In genomic region chr4:32210424-32211184, GRCm38 (mm10) we compare ENCODE assay signal across 24 mouse cellular contexts. TPM values are rescaled to one million over a fixed set of nuclear protein-coding genes. Genes with fewer than 3 reads are reported as not detected.
A peak's percentile ranks its signal among the peaks of the same experiment; 100 is the strongest.
DNase-seq lines count a peak whose midpoint lies in the region; ATAC-seq and TF ChIP-seq lines count a peak whose summit lies in the region.
"Had no signal": no experiment of that assay in that cellular context is flagged by ENCODE, and none has a peak within 500 bp of the region (broad histone marks: within the 10 kb centered on the region; RNA-seq: fewer than 3 reads in every experiment).

No protein-coding gene starts in this region.

- no peaks in the 10 kb centered on the region for H3K27me3 ChIP-seq in heart, embryonic 13.5 days (replicated peaks)
- no peaks in the 10 kb centered on the region for H3K27me3 ChIP-seq in midbrain, embryonic 15.5 days (replicated peaks)
- H3K27me3 ChIP-seq in midbrain, embryonic 16.5 days (ENCODE audit: control insufficient read depth, insufficient read depth, low read depth, low read length): no peaks in the 10 kb centered on the region
- no peaks in the 10 kb centered on the region for H3K27me3 ChIP-seq in forebrain, embryonic 14.5 days (replicated peaks; ENCODE audit: control insufficient read depth, insufficient read depth, low read length)
- H3K27me3 ChIP-seq in neural tube, embryonic 14.5 days (ENCODE audit: control insufficient read depth, insufficient read depth, low read length): no peaks in the 10 kb centered on the region
- H3K27me3 ChIP-seq: embryonic facial prominence, embryonic 12.5 days; kidney, embryonic 15.5 days; liver, embryonic 15.5 days; Patski; stomach, embryonic 15.5 days had no signal

- intact Hi-C loops in left cerebral cortex, adult 2 months (cut with DNase I): no loop called here

- no peaks in the 10 kb centered on the region for H3K36me3 ChIP-seq in heart, embryonic 13.5 days
- H3K36me3 ChIP-seq in midbrain, embryonic 15.5 days (replicated peaks): no peaks in the 10 kb centered on the region
- H3K36me3 ChIP-seq in midbrain, embryonic 16.5 days (ENCODE audit: control insufficient read depth, insufficient read depth, low read length): no peaks in the 10 kb centered on the region
- no peaks in the 10 kb centered on the region for H3K36me3 ChIP-seq in forebrain, embryonic 14.5 days (ENCODE audit: control insufficient read depth, insufficient read depth, low read length)
- no peaks in the 10 kb centered on the region for H3K36me3 ChIP-seq in neural tube, embryonic 14.5 days (ENCODE audit: control insufficient read depth, insufficient read depth, low read length)
- H3K36me3 ChIP-seq: embryonic facial prominence, embryonic 12.5 days; kidney, embryonic 15.5 days; limb, embryonic 10.5 days; liver, embryonic 15.5 days; stomach, embryonic 15.5 days had no signal

- H3K9me3 ChIP-seq in heart, embryonic 13.5 days: no peaks in the 10 kb centered on the region
- H3K9me3 ChIP-seq in midbrain, embryonic 15.5 days: no peaks in the 10 kb centered on the region
- no peaks in the 10 kb centered on the region for H3K9me3 ChIP-seq in midbrain, embryonic 16.5 days (replicated peaks; ENCODE audit: control insufficient read depth, low read length, poor library complexity, severe bottlenecking)
- no peaks in the 10 kb centered on the region for H3K9me3 ChIP-seq in forebrain, embryonic 14.5 days (replicated peaks; ENCODE audit: control insufficient read depth, low read length)
- no peaks in the 10 kb centered on the region for H3K9me3 ChIP-seq in neural tube, embryonic 14.5 days (ENCODE audit: control insufficient read depth, low read length)
- H3K9me3 ChIP-seq: embryonic facial prominence, embryonic 12.5 days; kidney, embryonic 15.5 days; limb, embryonic 10.5 days; liver, embryonic 15.5 days; stomach, embryonic 15.5 days had no signal

- no peak overlapping the region for H3K27ac ChIP-seq in heart, embryonic 13.5 days (replicated peaks)
- H3K27ac ChIP-seq in midbrain, embryonic 15.5 days: peak overlapping the region; percentile 15; the same call in 1 of the 2 replicates
- no peak overlapping the region for H3K27ac ChIP-seq in midbrain, embryonic 16.5 days (ENCODE audit: low read length)
- peak overlapping the region; percentile 53; the same call in 1 of the 2 replicates for H3K27ac ChIP-seq in forebrain, embryonic 14.5 days (ENCODE audit: low read depth, low read length)
- H3K27ac ChIP-seq in neural tube, embryonic 14.5 days (ENCODE audit: low read depth, low read length): peak overlapping the region; percentile 65
- H3K27ac ChIP-seq in left cerebral cortex, adult 2 months: no peak overlapping the region
- H3K27ac ChIP-seq: embryonic facial prominence, embryonic 12.5 days; gastrocnemius, adult 2 months; kidney, embryonic 15.5 days; limb, embryonic 10.5 days; liver, embryonic 15.5 days; macrophage had no signal

- H3K4me2 ChIP-seq in heart, embryonic 13.5 days: no peak overlapping the region; the same call in 1 of the 2 replicates
- no peak overlapping the region for H3K4me2 ChIP-seq in midbrain, embryonic 15.5 days
- H3K4me2 ChIP-seq in midbrain, embryonic 16.5 days (ENCODE audit: low read length): no peak overlapping the region
- no peak overlapping the region for H3K4me2 ChIP-seq in forebrain, embryonic 14.5 days (ENCODE audit: low read length)
- no peak overlapping the region for H3K4me2 ChIP-seq in neural tube, embryonic 14.5 days (ENCODE audit: low read depth, low read length)
- H3K4me2 ChIP-seq: embryonic facial prominence, embryonic 12.5 days; heart, embryonic 11.5 days; kidney, embryonic 15.5 days; liver, embryonic 15.5 days; stomach, embryonic 15.5 days had no signal

- no peak for ATAC-seq in heart, embryonic 13.5 days (ENCODE audit: extremely low read depth, insufficient number of reproducible peaks, low FRiP score, low TSS enrichment)
- ATAC-seq in midbrain, embryonic 15.5 days (replicated peaks): 0 out of 2 replicates have a peak, but pooled peaks have one; percentile 33
- ATAC-seq in midbrain, embryonic 16.5 days: no peak
- ATAC-seq in forebrain, embryonic 14.5 days: peak; percentile 79
- ATAC-seq in neural tube, embryonic 14.5 days (ENCODE audit: low read depth): peak; percentile 62; the same call in 1 of the 2 replicates
- ATAC-seq: Patski had no signal

- 57% methylated on average over 9 of the region's 9 CpGs for WGBS in heart, embryonic 13.5 days
- 64% methylated on average over 9 of the region's 9 CpGs for WGBS in midbrain, embryonic 15.5 days
- WGBS in midbrain, embryonic 16.5 days: 67% methylated on average over 9 of the region's 9 CpGs
- WGBS in forebrain, embryonic 14.5 days: 50% methylated on average over 9 of the region's 9 CpGs
- WGBS in neural tube, embryonic 14.5 days: 39% methylated on average over 9 of the region's 9 CpGs

- TF ChIP-seq CTCF in left cerebral cortex, adult 2 months (IDR thresholded peaks at IDR 0.05): no peak

- DNase-seq in heart, postnatal 4 days: no peak
- peak; percentile 71 for DNase-seq in forebrain, embryonic 14.5 days (ENCODE audit: low spot score)
- DNase-seq in left cerebral cortex, adult 2 months (ENCODE audit: extremely low spot score in 1 of 2, low spot score in 2 of 2): no peak
- no peak for DNase-seq in layer of hippocampus, adult 8-10 months (ENCODE audit: low spot score in 2 of 2)
- DNase-seq: cerebellum, adult 11-12 months; cerebellum, postnatal 14 days; gastrocnemius, adult 2 months; heart, postnatal 10 days; kidney, adult 11 months; kidney, postnatal 36 days; liver; thymus, postnatal 36 days had no signal

- H3K4me3 ChIP-seq in heart, embryonic 13.5 days: no peak overlapping the region
- H3K4me3 ChIP-seq in midbrain, embryonic 15.5 days: no peak overlapping the region
- H3K4me3 ChIP-seq in midbrain, embryonic 16.5 days (ENCODE audit: low read depth, low read length): no peak overlapping the region
- H3K4me3 ChIP-seq in forebrain, embryonic 14.5 days (ENCODE audit: low read depth, low read length): no peak overlapping the region
- H3K4me3 ChIP-seq in neural tube, embryonic 14.5 days (ENCODE audit: low read depth, low read length): no peak overlapping the region
- H3K4me3 ChIP-seq in left cerebral cortex, adult 2 months: no peak overlapping the region
- H3K4me3 ChIP-seq: embryonic facial prominence, embryonic 12.5 days; gastrocnemius, adult 2 months; kidney, embryonic 15.5 days; limb, embryonic 10.5 days; liver, embryonic 15.5 days; stomach, embryonic 15.5 days had no signal

- 0 out of 2 replicates have a peak overlapping the region, but pooled peaks have one; percentile 20 for H3K9ac ChIP-seq in heart, embryonic 13.5 days
- H3K9ac ChIP-seq in midbrain, embryonic 15.5 days: no peak overlapping the region
- H3K9ac ChIP-seq in midbrain, embryonic 16.5 days (ENCODE audit: low read depth, low read length): no peak overlapping the region
- no peak overlapping the region for H3K9ac ChIP-seq in forebrain, embryonic 14.5 days (ENCODE audit: low read length)
- no peak overlapping the region for H3K9ac ChIP-seq in neural tube, embryonic 14.5 days (replicated peaks; ENCODE audit: low read depth, low read length)
- H3K9ac ChIP-seq: embryonic facial prominence, embryonic 12.5 days; kidney, embryonic 15.5 days; liver, embryonic 15.5 days; stomach, embryonic 15.5 days had no signal

- H3K4me1 ChIP-seq in heart, embryonic 13.5 days: peaks cover 35% of the 10 kb centered on the region
- H3K4me1 ChIP-seq in midbrain, embryonic 15.5 days: peaks cover 10% of the 10 kb centered on the region; the same call in 1 of the 2 replicates
- H3K4me1 ChIP-seq in midbrain, embryonic 16.5 days (ENCODE audit: control insufficient read depth, insufficient read depth, low read length): peaks cover 8% of the 10 kb centered on the region
- 0 out of 2 replicates have a peak, but pooled peaks cover 2% of the 10 kb centered on the region for H3K4me1 ChIP-seq in forebrain, embryonic 14.5 days (ENCODE audit: control insufficient read depth, insufficient read depth, low read length)
- peaks cover 14% of the 10 kb centered on the region; the same call in 1 of the 2 replicates for H3K4me1 ChIP-seq in neural tube, embryonic 14.5 days (ENCODE audit: control insufficient read depth, insufficient read depth, low read length)
- H3K4me1 ChIP-seq: embryonic facial prominence, embryonic 12.5 days had no signal

RNA-seq across cellular contexts. Expression of gene Bach2, which starts 28.0 kb away (rescaled TPM):
- 7.0 and 7.1 TPM in 2 replicates for polyA plus RNA-seq in heart, embryonic 13.5 days (2015; fragmentation: Nextera tagmentation; extraction: Ambion mirVana)
- 10 to 100 TPM; 23.9 to 24.5 TPM for total RNA-seq in heart, postnatal 4 days (2021)
- polyA plus RNA-seq in midbrain, embryonic 15.5 days (2015; fragmentation: Nextera tagmentation; extraction: Ambion mirVana): 22.3 and 25.3 TPM in 2 replicates
- 18.8 and 20.8 TPM in 2 replicates for polyA plus RNA-seq in midbrain, embryonic 16.5 days (2015; fragmentation: Nextera tagmentation; extraction: Ambion mirVana)
- 21.9 and 26.0 TPM in 2 replicates for polyA plus RNA-seq in forebrain, embryonic 14.5 days (2014; fragmentation: Nextera tagmentation; extraction: Ambion mirVana)
- polyA plus RNA-seq in neural tube, embryonic 14.5 days (2014; fragmentation: Nextera tagmentation; extraction: Ambion mirVana): 32.4 and 40.0 TPM in 2 replicates
- 10 to 100 TPM; 20.8 to 25.8 TPM for total RNA-seq in left cerebral cortex, adult 2 months (2021)
- total RNA-seq in layer of hippocampus, adult 8-10 months (2022): 10 to 100 TPM; 15.1 to 17.9 (median 17.0) TPM

Comparison
In these comparisons a context has a peak if more than half of its experiments do, and no peak if none do; other contexts are left out.
1. ATAC-seq: peak in midbrain, embryonic 15.5 days (single experiment), forebrain, embryonic 14.5 days (single experiment) and neural tube, embryonic 14.5 days (single experiment); none in heart, embryonic 13.5 days (single experiment) and midbrain, embryonic 16.5 days (single experiment).
2. H3K27ac ChIP-seq: peak in midbrain, embryonic 15.5 days (single experiment), forebrain, embryonic 14.5 days (single experiment) and neural tube, embryonic 14.5 days (single experiment); none in heart, embryonic 13.5 days (single experiment), midbrain, embryonic 16.5 days (single experiment) and left cerebral cortex, adult 2 months (single experiment).